Comparison of ENCODE assay signal across 25 mouse cellular contexts in genomic region chr7:140092924-140093528, GRCm38 (mm10). TPM values are rescaled to one million over a fixed set of nuclear protein-coding genes. Genes with fewer than 3 reads are reported as not detected.
"Had no signal": no experiment of that assay in that cellular context is flagged by ENCODE, and none has a peak within 500 bp of the region (broad histone marks: within the 10 kb centered on the region; RNA-seq: fewer than 3 reads in every experiment).

TSS of gene Prap1 (plus strand) at chr7:140093395.

- H3K9ac ChIP-seq: limb, embryonic 13.5 days; liver, embryonic 12.5 days; liver, embryonic 15.5 days; lung, embryonic 15.5 days; midbrain, embryonic 12.5 days; midbrain, embryonic 15.5 days had no signal

- ATAC-seq: liver, embryonic 12.5 days; midbrain, embryonic 15.5 days had no signal

- H3K27me3 ChIP-seq: limb, embryonic 13.5 days; liver, embryonic 15.5 days; lung, embryonic 15.5 days; midbrain, embryonic 12.5 days; midbrain, embryonic 15.5 days had no signal

- H3K36me3 ChIP-seq: limb, embryonic 10.5 days; liver, embryonic 12.5 days; liver, embryonic 15.5 days; lung, embryonic 15.5 days; midbrain, embryonic 12.5 days; midbrain, embryonic 15.5 days had no signal

- H3K4me2 ChIP-seq: limb, embryonic 13.5 days; liver, embryonic 12.5 days; liver, embryonic 15.5 days; lung, embryonic 15.5 days; midbrain, embryonic 12.5 days; midbrain, embryonic 15.5 days had no signal

- H3K4me3 ChIP-seq: layer of hippocampus, adult 2 months; limb, embryonic 10.5 days; limb, embryonic 13.5 days; liver, embryonic 12.5 days; liver, embryonic 15.5 days; lung, embryonic 15.5 days; megakaryocyte, embryonic 14.5 days; midbrain, embryonic 12.5 days; midbrain, embryonic 15.5 days; myocyte had no signal

- H3K4me1 ChIP-seq: liver, embryonic 12.5 days; liver, embryonic 15.5 days; lung, embryonic 15.5 days; midbrain, embryonic 12.5 days; midbrain, embryonic 15.5 days had no signal

- DNase-seq: kidney, adult 11 months; kidney, adult 8-10 months; kidney, postnatal 14 days; kidney, postnatal 4 days; layer of hippocampus, adult 9-11 months; liver; lung, adult 18-20 months; lung, postnatal 10 days; lung, postnatal 36 days; retina, postnatal 1 day; right cerebral cortex, postnatal 25 days; thymus, postnatal 36 days had no signal

- H3K9me3 ChIP-seq: limb, embryonic 10.5 days; limb, embryonic 13.5 days; liver, embryonic 12.5 days; liver, embryonic 15.5 days; lung, embryonic 15.5 days; midbrain, embryonic 12.5 days; midbrain, embryonic 15.5 days had no signal

- H3K27ac ChIP-seq: layer of hippocampus, adult 2 months; limb, embryonic 10.5 days; limb, embryonic 13.5 days; liver, embryonic 12.5 days; liver, embryonic 15.5 days; lung, embryonic 15.5 days; midbrain, embryonic 12.5 days; midbrain, embryonic 15.5 days had no signal

RNA-seq across cellular contexts. Expression of gene Prap1, which starts in this region (rescaled TPM):
- polyA plus RNA-seq: limb, embryonic 10.5 days; liver, embryonic 12.5 days; lung, embryonic 15.5 days; midbrain, embryonic 12.5 days; midbrain, embryonic 15.5 days; myocyte; neural tube, embryonic 11.5 days; neural tube, embryonic 14.5 days; spleen, adult 2 months had no signal
